Mouse (Mus musculus): ENCODE data around the gene Spata16. TPM values are rescaled to one million over a fixed set of nuclear protein-coding genes. Genes with fewer than 3 reads are reported as not detected.

The Spata16 gene
- total RNA-seq, 1 experiment, result not detected

DNA sequence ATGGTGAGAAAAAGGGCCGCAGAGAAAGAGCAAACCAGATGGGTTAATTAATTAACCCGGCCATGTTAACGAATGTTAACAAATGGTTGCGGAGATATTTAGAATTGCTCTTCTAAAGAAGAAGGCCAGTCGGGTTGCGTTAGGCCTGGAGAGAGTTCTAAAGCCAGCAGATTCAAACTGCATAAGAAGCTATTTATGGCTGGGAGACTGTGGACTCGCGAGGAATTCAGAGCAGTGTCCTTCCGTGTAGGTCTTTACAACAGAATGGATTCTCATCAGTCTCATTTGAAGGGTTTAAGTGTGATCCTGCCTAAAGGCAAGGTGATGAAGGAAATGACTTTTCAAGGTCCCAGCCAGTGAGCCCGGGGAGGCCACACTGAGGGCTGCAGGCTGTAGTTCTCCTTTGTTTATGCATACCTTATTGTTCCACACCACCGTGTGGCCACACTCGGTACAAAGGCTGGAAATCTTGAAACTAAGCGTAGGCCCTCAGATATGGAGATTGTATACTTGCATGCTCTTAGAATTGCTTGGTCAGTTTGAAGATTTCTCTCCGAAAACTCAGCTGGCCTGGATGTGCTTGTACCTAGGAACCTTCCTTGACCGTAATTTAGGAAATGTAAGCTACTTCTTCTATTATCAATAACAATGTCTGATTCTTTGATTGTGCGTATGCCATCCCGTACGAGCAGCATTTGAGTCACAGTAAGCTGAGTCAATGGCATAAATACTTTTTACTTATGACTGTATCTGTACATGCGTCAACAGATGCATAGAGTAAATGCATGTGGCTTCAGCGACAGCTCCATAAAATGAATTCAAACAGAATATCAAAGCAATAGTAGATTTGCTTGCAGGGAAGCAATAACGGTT lies 197.0 kb downstream of the Spata16 start:
- Histone ChIP-seq H3K27ac (ENCODE audit: insufficient read depth, low read depth, low read length, poor library complexity, severe bottlenecking) (no peak overlapping the region), H3K9me3 (ENCODE audit: control insufficient read depth, insufficient read depth, low read depth, low read length) (no peaks in the 10 kb centered on the region), H3K9ac (ENCODE audit: insufficient read depth, low read depth, low read length, poor library complexity, severe bottlenecking) (no peak overlapping the region), H3K36me3 (ENCODE audit: control insufficient read depth, insufficient read depth, low read length, poor library complexity, severe bottlenecking) (no peaks in the 10 kb centered on the region), H3K4me3 (ENCODE audit: insufficient read depth in 1 of 2, low read depth in 1 of 2, low read length in 2 of 2, poor library complexity in 1 of 2, severe bottlenecking in 1 of 2) (no peak overlapping the region), H3K4me1 (ENCODE audit: control insufficient read depth in 2 of 2, insufficient read depth in 2 of 2, low read length in 2 of 2, poor library complexity in 1 of 2) (no peaks in the 10 kb centered on the region)
- in situ Hi-C loops (cut with MboI; ENCODE audit: low sequenced_read_pairs in 2 of 2, unreplicated experiment in 2 of 2), result no loop called here
- DNase-seq (ENCODE audit: low read depth, low spot score), result peak; percentile 25
- TF ChIP-seq ZC3H11A (IDR thresholded peaks at IDR 0.05; ENCODE audit: borderline replicate concordance, low read depth, low read length) (peak; percentile 49; the same call in 1 of the 2 replicates), ZNF384 (IDR thresholded peaks at IDR 0.05; ENCODE audit: low read depth, low read length) (no peak)

DNA sequence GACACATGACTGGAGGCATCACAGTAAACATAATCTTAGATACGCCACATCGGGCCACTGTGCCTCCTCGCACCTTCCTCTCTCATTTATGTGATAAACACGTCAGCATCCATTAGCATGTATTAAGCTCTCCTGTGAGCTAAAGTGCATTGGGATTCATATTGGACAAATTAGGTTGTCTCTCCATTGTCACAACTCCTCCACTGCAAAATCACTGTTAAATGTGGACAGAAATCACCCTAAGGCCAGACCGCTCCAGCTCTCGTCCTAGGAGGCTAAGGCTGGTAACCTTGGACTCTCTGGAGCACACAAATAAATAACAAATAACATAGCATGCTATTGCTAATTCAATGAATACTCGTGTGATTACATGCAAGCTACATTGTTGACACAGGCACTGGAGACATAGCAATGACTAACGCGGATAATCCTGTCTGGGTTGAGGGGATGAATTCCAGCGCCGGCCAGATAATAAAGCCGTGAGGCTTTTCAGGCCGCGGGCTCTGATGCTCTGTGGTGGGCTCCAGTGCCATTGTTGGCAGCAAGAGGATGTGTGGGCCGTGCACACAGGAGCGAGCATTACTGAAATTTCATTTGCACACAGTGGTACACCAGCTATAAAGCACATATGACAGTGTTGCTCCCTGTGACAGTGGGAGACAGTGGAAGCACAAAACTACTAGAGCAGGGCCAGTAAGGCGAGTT lies 197.8 kb downstream of the Spata16 start:
- H3K9me3 ChIP-seq (ENCODE audit: control insufficient read depth, insufficient read depth, low read depth, low read length), result no peaks in the 10 kb centered on the region
- H3K4me3 ChIP-seq (ENCODE audit: insufficient read depth in 1 of 2, low read depth in 1 of 2, low read length in 2 of 2, poor library complexity in 1 of 2, severe bottlenecking in 1 of 2), result no peak overlapping the region
- H3K36me3 ChIP-seq (ENCODE audit: control insufficient read depth, insufficient read depth, low read length, poor library complexity, severe bottlenecking), result no peaks in the 10 kb centered on the region
- in situ Hi-C loops (cut with MboI; ENCODE audit: low sequenced_read_pairs in 2 of 2, unreplicated experiment in 2 of 2), result no loop called here
- TF ChIP-seq ZC3H11A (IDR thresholded peaks at IDR 0.05; ENCODE audit: borderline replicate concordance, low read depth, low read length) (no peak), MAFK (IDR thresholded peaks at IDR 0.05; ENCODE audit: insufficient read depth, low read depth, low read length) (no peak), ZNF384 (IDR thresholded peaks at IDR 0.05; ENCODE audit: low read depth, low read length) (no peak), HCFC1 (IDR thresholded peaks at IDR 0.05; ENCODE audit: borderline replicate concordance, insufficient read depth, low read length) (no peak), CHD2 (IDR thresholded peaks at IDR 0.05; ENCODE audit: low read depth, low read length) (no peak)
- no peak overlapping the region for H3K27ac ChIP-seq (ENCODE audit: insufficient read depth, low read depth, low read length, poor library complexity, severe bottlenecking)
- no peak for DNase-seq (ENCODE audit: low read depth, low spot score)
- H3K9ac ChIP-seq (ENCODE audit: insufficient read depth, low read depth, low read length, poor library complexity, severe bottlenecking), result no peak overlapping the region
- H3K4me1 ChIP-seq (ENCODE audit: control insufficient read depth in 2 of 2, insufficient read depth in 2 of 2, low read length in 2 of 2, poor library complexity in 1 of 2), result no peaks in the 10 kb centered on the region

DNA sequence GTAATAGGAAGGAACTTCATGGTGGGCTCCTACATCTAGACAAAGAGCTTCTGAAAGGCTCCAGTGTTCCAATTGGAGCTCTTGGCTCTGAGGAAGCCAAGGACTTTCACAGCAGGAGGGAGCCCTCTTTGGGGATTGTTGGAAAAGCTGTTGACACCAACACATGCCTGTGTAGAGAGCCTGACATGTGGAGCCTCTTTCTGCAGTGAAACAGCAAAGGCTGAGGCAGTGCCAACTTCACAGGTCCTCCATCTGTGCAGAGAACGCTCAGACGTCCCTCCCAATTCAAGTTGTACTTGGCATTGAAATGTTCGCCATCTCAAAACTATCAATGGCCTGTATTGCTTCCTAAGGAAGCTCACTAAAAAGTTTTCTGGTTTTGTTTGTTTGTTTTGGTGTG lies 207.6 kb downstream of the Spata16 start:
- in situ Hi-C loops (cut with MboI; ENCODE audit: low sequenced_read_pairs in 2 of 2, unreplicated experiment in 2 of 2), result no loop called here
- H3K27ac ChIP-seq (ENCODE audit: insufficient read depth, low read depth, low read length, poor library complexity, severe bottlenecking), result no peak overlapping the region
- H3K36me3 ChIP-seq (ENCODE audit: control insufficient read depth, insufficient read depth, low read length, poor library complexity, severe bottlenecking), result no peaks in the 10 kb centered on the region
- no peak for TF ChIP-seq ZC3H11A (IDR thresholded peaks at IDR 0.05; ENCODE audit: borderline replicate concordance, low read depth, low read length)
- no peak for TF ChIP-seq HCFC1 (IDR thresholded peaks at IDR 0.05; ENCODE audit: borderline replicate concordance, insufficient read depth, low read length)
- no peak for TF ChIP-seq CHD2 (IDR thresholded peaks at IDR 0.05; ENCODE audit: low read depth, low read length)
- TF ChIP-seq ZNF384 (IDR thresholded peaks at IDR 0.05; ENCODE audit: low read depth, low read length), result no peak
- no peak for TF ChIP-seq MAFK (IDR thresholded peaks at IDR 0.05; ENCODE audit: insufficient read depth, low read depth, low read length)
- no peaks in the 10 kb centered on the region for H3K4me1 ChIP-seq (ENCODE audit: control insufficient read depth in 2 of 2, insufficient read depth in 2 of 2, low read length in 2 of 2, poor library complexity in 1 of 2)
- no peak for DNase-seq (ENCODE audit: low read depth, low spot score)
- no peaks in the 10 kb centered on the region for H3K9me3 ChIP-seq (ENCODE audit: control insufficient read depth, insufficient read depth, low read depth, low read length)
- no peak overlapping the region for H3K9ac ChIP-seq (ENCODE audit: insufficient read depth, low read depth, low read length, poor library complexity, severe bottlenecking)
- H3K4me3 ChIP-seq (ENCODE audit: insufficient read depth in 1 of 2, low read depth in 1 of 2, low read length in 2 of 2, poor library complexity in 1 of 2, severe bottlenecking in 1 of 2), result no peak overlapping the region

DNA sequence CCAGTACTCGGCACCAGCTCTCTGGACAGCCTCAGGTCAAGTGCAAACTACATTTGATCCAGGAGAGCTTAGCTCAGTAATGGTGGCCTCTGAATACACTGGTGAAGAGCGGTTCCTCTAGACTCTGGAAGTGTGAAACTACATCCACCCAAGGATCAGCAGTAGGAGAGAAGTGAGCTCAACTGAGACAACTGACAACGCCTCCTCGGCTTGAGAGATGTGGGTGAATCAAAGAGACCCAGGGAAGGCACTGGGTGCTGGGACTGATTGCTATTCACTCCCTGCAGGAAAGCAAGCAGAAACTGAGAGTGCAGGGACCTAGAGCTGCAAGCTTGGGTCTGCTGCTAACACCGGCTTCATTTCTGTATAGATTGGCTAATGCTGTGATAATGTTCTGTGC lies 210.5 kb downstream of the Spata16 start:
- no peak for DNase-seq (ENCODE audit: low read depth, low spot score)
- no peak overlapping the region for H3K4me3 ChIP-seq (ENCODE audit: insufficient read depth in 1 of 2, low read depth in 1 of 2, low read length in 2 of 2, poor library complexity in 1 of 2, severe bottlenecking in 1 of 2)
- H3K27ac ChIP-seq (ENCODE audit: insufficient read depth, low read depth, low read length, poor library complexity, severe bottlenecking), result no peak overlapping the region
- TF ChIP-seq ZNF384 (IDR thresholded peaks at IDR 0.05; ENCODE audit: low read depth, low read length) (no peak), MAFK (IDR thresholded peaks at IDR 0.05; ENCODE audit: insufficient read depth, low read depth, low read length) (no peak), HCFC1 (IDR thresholded peaks at IDR 0.05; ENCODE audit: borderline replicate concordance, insufficient read depth, low read length) (no peak), CHD2 (IDR thresholded peaks at IDR 0.05; ENCODE audit: low read depth, low read length) (no peak), ZC3H11A (IDR thresholded peaks at IDR 0.05; ENCODE audit: borderline replicate concordance, low read depth, low read length) (no peak)
- H3K36me3 ChIP-seq (ENCODE audit: control insufficient read depth, insufficient read depth, low read length, poor library complexity, severe bottlenecking), result no peaks in the 10 kb centered on the region
- H3K4me1 ChIP-seq (ENCODE audit: control insufficient read depth in 2 of 2, insufficient read depth in 2 of 2, low read length in 2 of 2, poor library complexity in 1 of 2), result no peaks in the 10 kb centered on the region
- H3K9me3 ChIP-seq (ENCODE audit: control insufficient read depth, insufficient read depth, low read depth, low read length), result no peaks in the 10 kb centered on the region
- in situ Hi-C loops (cut with MboI; ENCODE audit: low sequenced_read_pairs in 2 of 2, unreplicated experiment in 2 of 2), result no loop called here
- H3K9ac ChIP-seq (ENCODE audit: insufficient read depth, low read depth, low read length, poor library complexity, severe bottlenecking), result no peak overlapping the region
